Mouse (Mus musculus) midbrain, embryonic 15.5 days (tissue): ENCODE results near the gene Cd72. TPM values are rescaled to one million over a fixed set of nuclear protein-coding genes. Genes with fewer than 3 reads are reported as not detected.

Experiments used
- ATAC-seq: fragments of 200-750 bp; cut with Nextera tagmentation; replicated peaks from 2 replicates; pipeline ENCODE4 v1.8.0; 2017; ENCODE audit warnings: moderate TSS enrichment
- H3K27ac ChIP-seq: fragments of 300-500 bp; sonication (generic); 2 replicates; pipeline ENCODE4 v1.5.1; 2015; ENCODE audit warnings: mild to moderate bottlenecking, inconsistent platforms
- H3K27me3 ChIP-seq: fragments of 300-500 bp; sonication (generic); replicated peaks from 2 replicates; pipeline ENCODE4 v1.6.1; 2015; ENCODE audit warnings: inconsistent platforms
- H3K36me3 ChIP-seq: fragments of 300-500 bp; sonication (generic); replicated peaks from 2 replicates; pipeline ENCODE4 v1.6.1; 2015; ENCODE audit warnings: inconsistent platforms
- H3K4me1 ChIP-seq: fragments of 300-500 bp; sonication (generic); 2 replicates; pipeline ENCODE4 v1.6.1; 2015; ENCODE audit warnings: inconsistent platforms
- H3K4me2 ChIP-seq: fragments of 300-500 bp; sonication (generic); 2 replicates; pipeline ENCODE4 v1.6.1; 2015; ENCODE audit warnings: inconsistent platforms, mild to moderate bottlenecking, moderate library complexity
- H3K4me3 ChIP-seq: fragments of 300-500 bp; sonication (generic); 2 replicates; pipeline ENCODE4 v1.5.1; 2015; ENCODE audit warnings: mild to moderate bottlenecking, inconsistent platforms
- H3K9ac ChIP-seq: fragments of 300-500 bp; sonication (generic); 2 replicates; pipeline ENCODE4 v1.6.1; 2015; ENCODE audit warnings: mild to moderate bottlenecking, inconsistent platforms
- H3K9me3 ChIP-seq: fragments of 300-500 bp; sonication (generic); 2 replicates; pipeline ENCODE4 v1.6.1; 2016; ENCODE audit warnings: inconsistent platforms
- WGBS: fragments of 180-500 bp; shearing (Covaris S2); methylation state at CpG from one replicate; pipeline ENCODE4 v1.1.7; 2015; ENCODE audit warnings: mixed read lengths; 5-methylcytosine and 5-hydroxymethylcytosine counted together
- polyA plus RNA-seq: library from polyadenylated mRNA; unstranded; fragments of >200 nt; fragmentation: Nextera tagmentation; extraction: Ambion mirVana; gene quantifications from 2 replicates; pipeline ENCODE4 v1.2.1, GENCODE M21; 2015

Cd72 gene
- polyA plus RNA-seq, 1 experiment from 2014 or later = 6.0 TPM

DNA sequence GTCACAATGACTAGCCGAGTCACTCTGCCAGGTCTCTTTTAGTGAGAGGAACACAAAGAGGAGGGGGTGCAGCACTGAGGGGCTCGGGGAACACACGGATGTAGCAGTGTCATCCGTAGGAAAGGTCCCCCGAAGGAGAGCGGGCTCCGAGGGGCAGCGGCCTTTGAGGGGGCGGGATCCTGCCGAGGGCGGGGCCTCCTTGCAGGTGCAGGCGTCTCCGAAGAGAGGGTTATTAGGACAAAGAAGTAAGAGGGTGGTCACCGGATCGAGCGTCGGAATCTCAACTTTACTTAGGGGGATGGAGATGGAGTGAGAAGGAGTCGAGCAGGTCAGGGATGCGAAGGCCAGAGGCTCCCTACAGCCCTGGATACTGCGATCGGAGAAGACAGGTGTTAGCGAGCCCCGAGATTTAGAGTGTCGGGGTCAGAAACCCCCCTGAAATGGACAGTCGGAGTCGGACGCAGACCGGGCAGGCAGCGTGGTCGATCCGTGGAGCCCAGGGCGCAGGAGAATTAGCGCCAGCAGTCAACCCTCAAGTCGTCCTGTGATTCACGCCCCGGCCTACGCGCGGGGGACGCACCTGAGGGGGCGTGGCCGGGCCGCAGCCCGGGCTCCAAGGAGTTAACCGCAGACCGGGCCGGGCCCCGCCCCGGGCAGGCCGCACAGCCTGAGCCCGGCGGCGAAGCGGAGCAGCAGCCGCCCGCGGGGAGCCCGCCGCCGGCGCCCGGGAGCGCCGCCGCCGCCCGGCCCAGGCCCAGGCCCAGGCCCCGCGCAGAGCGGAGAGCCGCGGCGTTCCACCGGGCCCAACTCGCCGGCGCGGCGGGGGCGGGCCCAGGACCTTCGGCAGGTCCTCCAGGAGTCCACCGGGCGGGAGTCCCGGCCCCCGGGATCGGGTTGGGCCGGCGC, 11.7 kb downstream of the Cd72 start:
- Histone ChIP-seq H3K9me3 (no peaks in the 10 kb centered on the region), H3K9ac (peak overlapping the region; percentile 99), H3K4me2 (peak overlapping the region; percentile 75), H3K36me3 (peaks cover 23% of the 10 kb centered on the region), H3K27ac (peak overlapping the region; percentile 96), H3K4me1 (peaks cover 17% of the 10 kb centered on the region), H3K27me3 (no peaks in the 10 kb centered on the region), H3K4me3 (peak overlapping the region; percentile 73)
- ATAC-seq = peak; percentile 80
- under 1% methylated on average over 82 of the region's 88 CpGs for WGBS

GRCm38 (mm10) chr4:43442044-43442443, 12.4 kb downstream of the Cd72 start:
- Histone ChIP-seq H3K4me1 (peaks cover 17% of the 10 kb centered on the region), H3K9me3 (no peaks in the 10 kb centered on the region), H3K4me2 (peak overlapping the region; percentile 75), H3K9ac (peak overlapping the region; percentile 99), H3K27me3 (no peaks in the 10 kb centered on the region), H3K27ac (peak overlapping the region; percentile 96), H3K36me3 (peaks cover 17% of the 10 kb centered on the region), H3K4me3 (peak overlapping the region; percentile 73)
- WGBS = under 1% methylated on average over 33 of the region's 33 CpGs
- peak; percentile 96 for ATAC-seq

GRCm38 (mm10) chr4:43441639-43442038, 12.8 kb downstream of the Cd72 start, which contains the start of gene Tesk1:
Tesk1 (plus strand) TSS chr4:43441939.
- Histone ChIP-seq H3K27ac (peak within 1 kb of the TSS; percentile 96), H3K4me2 (peak within 1 kb of the TSS; percentile 75), H3K4me1 (peaks cover 17% of the 10 kb centered on the region), H3K27me3 (no peaks in the 10 kb centered on the region), H3K9ac (peak within 1 kb of the TSS; percentile 99), H3K36me3 (peaks cover 13% of the 10 kb centered on the region), H3K4me3 (peak within 1 kb of the TSS; percentile 73), H3K9me3 (no peaks in the 10 kb centered on the region)
- WGBS = 23% methylated on average over 4 of the region's 4 CpGs
- peak; percentile 14 for ATAC-seq

GRCm38 (mm10) chr4:43432832-43433231, 21.6 kb downstream of the Cd72 start:
- H3K4me2 ChIP-seq = no peak overlapping the region
- H3K27ac ChIP-seq = no peak overlapping the region
- H3K4me3 ChIP-seq = no peak overlapping the region
- no peaks in the 10 kb centered on the region for H3K36me3 ChIP-seq
- H3K9ac ChIP-seq = no peak overlapping the region
- H3K9me3 ChIP-seq = no peaks in the 10 kb centered on the region
- ATAC-seq = no peak
- no peaks in the 10 kb centered on the region for H3K27me3 ChIP-seq
- H3K4me1 ChIP-seq = peaks cover 11% of the 10 kb centered on the region
- WGBS = 88% methylated on average over 1 of the region's 1 CpGs

GRCm38 (mm10) chr4:43431690-43432089, 22.7 kb downstream of the Cd72 start:
- 1% methylated on average over 4 of the region's 4 CpGs for WGBS
- no peaks in the 10 kb centered on the region for H3K36me3 ChIP-seq
- ATAC-seq = peak; percentile 63
- H3K9ac ChIP-seq = no peak overlapping the region
- H3K4me3 ChIP-seq = no peak overlapping the region
- H3K27ac ChIP-seq = peak overlapping the region; percentile 80
- H3K27me3 ChIP-seq = no peaks in the 10 kb centered on the region
- 0 out of 2 replicates have a peak overlapping the region, but pooled peaks have one; percentile 19 for H3K4me2 ChIP-seq
- H3K4me1 ChIP-seq = peaks cover 14% of the 10 kb centered on the region
- H3K9me3 ChIP-seq = no peaks in the 10 kb centered on the region

DNA sequence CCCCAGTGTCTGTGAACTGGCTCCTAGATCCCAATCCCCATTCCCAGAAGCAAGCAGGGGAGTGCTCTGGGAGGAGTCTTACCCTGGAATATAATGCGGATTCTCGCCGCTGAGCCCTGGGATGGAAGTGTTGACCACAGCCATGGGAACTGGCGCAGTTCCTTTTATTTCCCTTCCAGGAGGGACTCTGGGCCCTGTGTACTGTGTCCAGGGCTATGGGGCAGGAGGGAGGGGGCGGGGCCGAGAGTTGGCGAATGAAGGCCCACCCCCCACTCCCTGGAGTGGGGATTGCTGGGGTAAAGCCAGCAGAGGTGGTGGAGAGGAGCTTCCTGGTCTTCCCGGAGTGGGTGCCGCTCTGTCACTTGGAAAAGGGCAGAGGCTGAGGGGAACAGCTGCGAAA, 25.5 kb downstream of the Cd72 start, which contains the start of gene Fam166b:
TSS of gene Fam166b (minus strand) at position 189 of the 400 bp plus-strand sequence.
- no peaks in the 10 kb centered on the region for H3K9me3 ChIP-seq
- peaks cover 27% of the 10 kb centered on the region for H3K36me3 ChIP-seq
- peak within 1 kb of the TSS; percentile 9; the same call in 1 of the 2 replicates for H3K4me2 ChIP-seq
- H3K27ac ChIP-seq = peak within 1 kb of the TSS; percentile 34
- H3K27me3 ChIP-seq = peaks cover 18% of the 10 kb centered on the region
- peak within 1 kb of the TSS; percentile 8; the same call in 1 of the 2 replicates for H3K9ac ChIP-seq
- no peak within 1 kb of the TSS for H3K4me3 ChIP-seq
- peak; percentile 15; the same call in 1 of the 2 replicates for ATAC-seq
- peaks cover 14% of the 10 kb centered on the region for H3K4me1 ChIP-seq
- WGBS = 6% methylated on average over 10 of the region's 10 CpGs

- H3K36me3 ChIP-seq = peaks cover 34% of the 10 kb centered on the region
- peak overlapping the region; percentile 8; the same call in 1 of the 2 replicates for H3K9ac ChIP-seq
- peak; percentile 8; the same call in 1 of the 2 replicates for ATAC-seq
- H3K27me3 ChIP-seq = peaks cover 24% of the 10 kb centered on the region
- no peaks in the 10 kb centered on the region for H3K9me3 ChIP-seq
- WGBS = 21% methylated on average over 16 of the region's 16 CpGs
- H3K27ac ChIP-seq = peak overlapping the region; percentile 34
- no peak overlapping the region for H3K4me3 ChIP-seq
- H3K4me2 ChIP-seq = peak overlapping the region; percentile 9; the same call in 1 of the 2 replicates
- H3K4me1 ChIP-seq = peaks cover 14% of the 10 kb centered on the region
Observed at GRCm38 (mm10) chr4:43428180-43428861, 26.1 kb downstream of the Cd72 start.

DNA sequence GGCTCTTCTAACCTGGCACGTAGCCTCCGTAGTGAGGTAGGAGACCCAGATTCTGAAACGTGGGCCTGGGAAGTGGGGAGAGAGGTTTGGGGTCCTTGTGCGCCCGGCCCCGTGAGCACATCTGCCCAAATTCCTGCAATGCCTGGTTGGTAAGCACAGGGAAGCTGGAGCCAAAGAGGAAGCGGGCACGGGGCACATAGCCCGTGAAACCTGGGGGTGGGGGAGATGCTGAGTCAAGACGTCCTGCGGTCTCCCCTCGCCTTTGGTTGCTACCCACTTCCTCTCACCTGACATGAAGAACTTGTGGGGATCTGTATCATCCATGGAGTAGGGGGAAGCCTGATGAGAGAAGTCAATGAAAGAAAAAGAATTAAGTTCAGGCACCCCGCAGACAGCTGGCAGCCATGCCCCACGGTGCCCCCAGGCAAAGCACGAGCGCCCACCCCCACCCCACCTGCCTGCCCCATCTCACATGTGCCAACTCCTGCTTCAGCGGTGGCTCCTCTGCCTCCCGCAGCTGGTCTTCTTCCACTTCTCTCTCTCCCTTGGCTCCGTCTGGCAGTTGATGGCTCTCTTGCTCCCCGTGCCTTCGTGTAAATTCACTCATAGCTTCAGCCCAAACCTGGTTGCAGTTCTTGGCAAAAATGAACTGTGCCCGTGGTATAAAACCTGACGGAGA, 26.8 kb downstream of the Cd72 start:
- Histone ChIP-seq H3K27ac (no peak overlapping the region), H3K4me1 (peaks cover 14% of the 10 kb centered on the region), H3K4me3 (no peak overlapping the region), H3K27me3 (peaks cover 27% of the 10 kb centered on the region), H3K36me3 (peaks cover 40% of the 10 kb centered on the region), H3K4me2 (no peak overlapping the region), H3K9ac (no peak overlapping the region), H3K9me3 (no peaks in the 10 kb centered on the region)
- ATAC-seq = no peak
- 18% methylated on average over 23 of the region's 23 CpGs for WGBS

- WGBS = 50% methylated on average over 10 of the region's 10 CpGs
- no peaks in the 10 kb centered on the region for H3K9me3 ChIP-seq
- peaks cover 27% of the 10 kb centered on the region for H3K27me3 ChIP-seq
- peaks cover 51% of the 10 kb centered on the region for H3K36me3 ChIP-seq
- no peak overlapping the region for H3K9ac ChIP-seq
- H3K4me1 ChIP-seq = peaks cover 14% of the 10 kb centered on the region
- no peak overlapping the region for H3K27ac ChIP-seq
- H3K4me2 ChIP-seq = no peak overlapping the region
- H3K4me3 ChIP-seq = no peak overlapping the region
- no peak for ATAC-seq
Observed at GRCm38 (mm10) chr4:43426487-43426886, 27.9 kb downstream of the Cd72 start.

DNA sequence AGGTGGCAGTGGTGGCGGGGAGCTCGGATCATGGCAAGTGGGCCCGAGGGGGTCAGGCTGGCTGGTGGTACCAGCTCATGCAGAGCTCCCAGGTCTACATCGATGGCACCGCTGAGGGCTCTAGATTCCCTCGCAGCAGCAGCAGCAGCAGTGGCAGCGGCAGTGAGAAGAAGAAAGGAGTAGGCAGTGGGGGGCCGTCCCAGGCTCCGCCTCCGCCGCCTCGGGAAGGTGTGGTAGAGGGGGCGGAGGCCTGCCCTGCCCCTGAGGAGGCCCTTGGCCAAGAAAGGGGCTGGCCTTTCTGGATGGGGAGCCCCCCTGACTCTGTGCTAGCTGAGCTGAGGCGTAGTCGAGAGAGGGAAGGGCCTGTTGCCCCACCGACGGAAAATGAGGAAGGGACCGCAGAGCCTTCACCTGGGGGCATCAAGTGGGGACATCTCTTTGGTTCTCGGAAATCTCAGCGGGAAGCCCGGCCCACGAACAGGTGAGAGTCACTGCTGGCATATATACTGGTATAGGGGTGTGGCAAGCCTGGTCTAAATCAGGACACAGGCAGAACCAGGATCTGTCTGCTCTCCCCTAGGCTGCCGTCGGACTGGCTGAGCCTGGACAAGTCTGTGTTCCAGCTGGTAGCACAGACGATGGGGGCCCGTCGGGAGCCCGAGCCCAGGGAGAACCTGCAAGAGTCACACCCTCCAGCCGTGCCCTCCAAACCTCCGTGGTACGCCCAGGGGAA, 28.6 kb downstream of the Cd72 start:
- Histone ChIP-seq H3K9ac (no peak overlapping the region), H3K9me3 (no peaks in the 10 kb centered on the region), H3K4me1 (peaks cover 14% of the 10 kb centered on the region), H3K36me3 (peaks cover 51% of the 10 kb centered on the region), H3K4me2 (no peak overlapping the region), H3K4me3 (no peak overlapping the region), H3K27me3 (peaks cover 27% of the 10 kb centered on the region), H3K27ac (no peak overlapping the region)
- 24% methylated on average over 30 of the region's 31 CpGs for WGBS
- no peak for ATAC-seq

GRCm38 (mm10) chr4:43425197-43425596, 29.2 kb downstream of the Cd72 start:
- Histone ChIP-seq H3K4me3 (no peak overlapping the region), H3K4me2 (no peak overlapping the region), H3K27ac (no peak overlapping the region), H3K27me3 (peaks cover 27% of the 10 kb centered on the region), H3K9me3 (no peaks in the 10 kb centered on the region), H3K4me1 (peaks cover 14% of the 10 kb centered on the region), H3K9ac (no peak overlapping the region), H3K36me3 (peaks cover 51% of the 10 kb centered on the region)
- 20% methylated on average over 14 of the region's 14 CpGs for WGBS
- ATAC-seq = no peak
